8 mouse cellular contexts compared by ENCODE assay signal in the genomic region with DNA sequence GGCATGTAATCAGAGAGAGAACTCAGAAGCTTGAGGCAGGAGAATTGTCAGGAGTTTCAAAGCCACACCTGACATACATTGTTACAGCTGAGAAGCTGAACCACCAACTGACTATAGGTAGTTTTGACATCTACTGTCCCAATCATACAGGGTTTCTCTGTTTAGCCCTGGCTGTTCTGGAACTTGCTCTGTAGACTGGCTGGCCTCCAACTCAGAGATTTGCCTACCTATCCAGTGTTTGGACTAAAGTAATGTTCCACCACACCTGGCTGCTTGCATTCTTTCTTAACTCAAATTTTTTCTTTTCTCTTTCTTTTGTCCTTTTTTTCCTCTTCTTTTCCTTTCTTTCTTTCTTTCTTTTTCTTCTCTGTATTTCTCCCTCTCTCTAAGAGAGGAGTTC. TPM values are rescaled to one million over a fixed set of nuclear protein-coding genes. Genes with fewer than 3 reads are reported as not detected.
DNase-seq lines count a peak whose midpoint lies in the region; ATAC-seq lines count a peak whose summit lies in the region.

No protein-coding gene starts in this region.

- H3K27me3 ChIP-seq in heart, embryonic 13.5 days (replicated peaks) = no peaks in the 10 kb centered on the region
- H3K27me3 ChIP-seq in embryonic facial prominence, embryonic 14.5 days (replicated peaks; ENCODE audit: control insufficient read depth, insufficient read depth, low read length) = no peaks in the 10 kb centered on the region
- H3K27me3 ChIP-seq in kidney, embryonic 14.5 days (ENCODE audit: control insufficient read depth, insufficient read depth, low read length) = no peaks in the 10 kb centered on the region
- H3K27me3 ChIP-seq in midbrain, embryonic 15.5 days (replicated peaks) = no peaks in the 10 kb centered on the region

- peak overlapping the region; percentile 43 for H3K27ac ChIP-seq in heart, embryonic 13.5 days (replicated peaks)
- peak overlapping the region; percentile 92 for H3K27ac ChIP-seq in embryonic facial prominence, embryonic 14.5 days (replicated peaks; ENCODE audit: low read depth, low read length)
- peak overlapping the region; percentile 39; the same call in 1 of the 2 replicates for H3K27ac ChIP-seq in kidney, embryonic 14.5 days (ENCODE audit: low read depth, low read length)
- peak overlapping the region; percentile 88 for H3K27ac ChIP-seq in midbrain, embryonic 15.5 days

- no peaks in the 10 kb centered on the region for H3K9me3 ChIP-seq in heart, embryonic 13.5 days
- no peaks in the 10 kb centered on the region for H3K9me3 ChIP-seq in embryonic facial prominence, embryonic 14.5 days (ENCODE audit: control insufficient read depth, low read length)
- no peaks in the 10 kb centered on the region for H3K9me3 ChIP-seq in kidney, embryonic 14.5 days (ENCODE audit: control insufficient read depth, low read length)
- no peaks in the 10 kb centered on the region for H3K9me3 ChIP-seq in midbrain, embryonic 15.5 days

- intact Hi-C loops in heart, postnatal 14 days (cut with DNase I) = loop anchor here (1.0 to 5.0 kb wide), 3 partner anchors 17 to 96 kb away; a partner anchor contains a TSS

- peaks cover 25% of the 10 kb centered on the region for H3K36me3 ChIP-seq in heart, embryonic 13.5 days
- H3K36me3 ChIP-seq in embryonic facial prominence, embryonic 14.5 days (ENCODE audit: control insufficient read depth, insufficient read depth, low read length) = peaks cover 25% of the 10 kb centered on the region
- H3K36me3 ChIP-seq in kidney, embryonic 14.5 days (ENCODE audit: control insufficient read depth, insufficient read depth, low read length) = peaks cover 19% of the 10 kb centered on the region
- H3K36me3 ChIP-seq in midbrain, embryonic 15.5 days (replicated peaks) = peaks cover 5% of the 10 kb centered on the region; the same call in 1 of the 2 replicates

- H3K4me2 ChIP-seq in heart, embryonic 13.5 days = peak overlapping the region; percentile 86
- H3K4me2 ChIP-seq in embryonic facial prominence, embryonic 14.5 days (ENCODE audit: low read depth, low read length) = peak overlapping the region; percentile 79
- peak overlapping the region; percentile 58 for H3K4me2 ChIP-seq in kidney, embryonic 14.5 days (replicated peaks; ENCODE audit: low read depth, low read length)
- H3K4me2 ChIP-seq in midbrain, embryonic 15.5 days = peak overlapping the region; percentile 95

- no peak for ATAC-seq in heart, embryonic 13.5 days (ENCODE audit: extremely low read depth, insufficient number of reproducible peaks, low FRiP score, low TSS enrichment)
- ATAC-seq in embryonic facial prominence, embryonic 14.5 days (ENCODE audit: low read depth) = no peak
- no peak for ATAC-seq in kidney, embryonic 14.5 days (ENCODE audit: low FRiP score, low TSS enrichment)
- ATAC-seq in midbrain, embryonic 15.5 days (replicated peaks) = no peak
- no peak for ATAC-seq in megakaryocyte progenitor cell, adult 5-6 weeks (replicated peaks; ENCODE audit: poor library complexity)

- H3K4me1 ChIP-seq in heart, embryonic 13.5 days = peaks cover 38% of the 10 kb centered on the region
- H3K4me1 ChIP-seq in embryonic facial prominence, embryonic 14.5 days (ENCODE audit: control insufficient read depth, insufficient read depth, low read length) = peaks cover 11% of the 10 kb centered on the region; the same call in 1 of the 2 replicates
- peaks cover 9% of the 10 kb centered on the region for H3K4me1 ChIP-seq in kidney, embryonic 14.5 days (ENCODE audit: control insufficient read depth, insufficient read depth, low read length)
- H3K4me1 ChIP-seq in midbrain, embryonic 15.5 days = peaks cover 37% of the 10 kb centered on the region

- peak overlapping the region; percentile 99 for H3K9ac ChIP-seq in heart, embryonic 13.5 days
- H3K9ac ChIP-seq in embryonic facial prominence, embryonic 14.5 days (ENCODE audit: low read depth, low read length) = peak overlapping the region; percentile 98
- peak overlapping the region; percentile 96 for H3K9ac ChIP-seq in kidney, embryonic 14.5 days (ENCODE audit: low read depth, low read length)
- H3K9ac ChIP-seq in midbrain, embryonic 15.5 days = peak overlapping the region; percentile 91; the same call in 1 of the 2 replicates

- no peak for DNase-seq in heart, postnatal 14 days
- DNase-seq in embryonic facial prominence, embryonic 14.5 days (ENCODE audit: low spot score) = no peak
- no peak for DNase-seq in layer of hippocampus, adult 8-10 months (ENCODE audit: low spot score in 2 of 2)
- no peak for DNase-seq in testis, postnatal 10 days (ENCODE audit: low spot score)

- peak overlapping the region; percentile 91 for H3K4me3 ChIP-seq in heart, embryonic 13.5 days
- H3K4me3 ChIP-seq in embryonic facial prominence, embryonic 14.5 days (ENCODE audit: low read depth, low read length) = peak overlapping the region; percentile 98
- peak overlapping the region; percentile 83 for H3K4me3 ChIP-seq in kidney, embryonic 14.5 days (ENCODE audit: low read length)
- peak overlapping the region; percentile 90 for H3K4me3 ChIP-seq in midbrain, embryonic 15.5 days

RNA-seq across cellular contexts. Expression of a gene that starts 0.8 kb away (rescaled TPM):
- polyA plus RNA-seq in heart, embryonic 13.5 days (2015; fragmentation: Nextera tagmentation; extraction: Ambion mirVana) = 19.7 and 20.5 TPM in 2 replicates
- 10 to 100 TPM; 51.1 to 51.7 TPM for total RNA-seq in heart, postnatal 14 days (2021)
- polyA plus RNA-seq in embryonic facial prominence, embryonic 14.5 days (2014; fragmentation: Nextera tagmentation; extraction: Ambion mirVana) = 26.5 and 30.8 TPM in 2 replicates
- 29.1 and 30.5 TPM in 2 replicates for polyA plus RNA-seq in kidney, embryonic 14.5 days (2014; fragmentation: Nextera tagmentation; extraction: Ambion mirVana)
- polyA plus RNA-seq in midbrain, embryonic 15.5 days (2015; fragmentation: Nextera tagmentation; extraction: Ambion mirVana) = 42.0 and 43.8 TPM in 2 replicates
- 10 to 100 TPM; 50.2 to 61.7 (median 53.6) TPM for total RNA-seq in layer of hippocampus, adult 8-10 months (2022)
- 23.5 and 26.7 TPM in 2 replicates for total RNA-seq in megakaryocyte progenitor cell, adult 5-6 weeks (2015)
- 3.2 and 3.3 TPM in 2 replicates for total RNA-seq in megakaryocyte progenitor cell, adult 5-6 weeks (2017)

RNA-seq across cellular contexts. Expression of a gene that starts 17.4 kb away (rescaled TPM):
- polyA plus RNA-seq in heart, embryonic 13.5 days (2015; fragmentation: Nextera tagmentation; extraction: Ambion mirVana) = 78.8 and 81.5 TPM in 2 replicates
- total RNA-seq in heart, postnatal 14 days (2021) = 10 to 100 TPM; 49.7 to 50.4 TPM
- 82.4 and 88.0 TPM in 2 replicates for polyA plus RNA-seq in embryonic facial prominence, embryonic 14.5 days (2014; fragmentation: Nextera tagmentation; extraction: Ambion mirVana)
- 68.6 and 115 TPM in 2 replicates for polyA plus RNA-seq in kidney, embryonic 14.5 days (2014; fragmentation: Nextera tagmentation; extraction: Ambion mirVana)
- 96.2 and 100 TPM in 2 replicates for polyA plus RNA-seq in midbrain, embryonic 15.5 days (2015; fragmentation: Nextera tagmentation; extraction: Ambion mirVana)
- 10 to 100 TPM; 48.2 to 57.6 (median 55.7) TPM for total RNA-seq in layer of hippocampus, adult 8-10 months (2022)
- 58.4 and 64.7 TPM in 2 replicates for total RNA-seq in megakaryocyte progenitor cell, adult 5-6 weeks (2015)
- 85.8 and 87.2 TPM in 2 replicates for total RNA-seq in megakaryocyte progenitor cell, adult 5-6 weeks (2017)

RNA-seq across cellular contexts. Expression of a gene that starts 19.2 kb away (rescaled TPM):
- 434 and 465 TPM in 2 replicates for polyA plus RNA-seq in heart, embryonic 13.5 days (2015; fragmentation: Nextera tagmentation; extraction: Ambion mirVana)
- 100 to 1,000 TPM; 218 to 220 TPM for total RNA-seq in heart, postnatal 14 days (2021)
- polyA plus RNA-seq in embryonic facial prominence, embryonic 14.5 days (2014; fragmentation: Nextera tagmentation; extraction: Ambion mirVana) = 573 and 628 TPM in 2 replicates
- polyA plus RNA-seq in kidney, embryonic 14.5 days (2014; fragmentation: Nextera tagmentation; extraction: Ambion mirVana) = 607 TPM in 2 replicates
- 1,259 and 1,287 TPM in 2 replicates for polyA plus RNA-seq in midbrain, embryonic 15.5 days (2015; fragmentation: Nextera tagmentation; extraction: Ambion mirVana)
- total RNA-seq in layer of hippocampus, adult 8-10 months (2022) = 100 to 1,000 TPM; 669 to 728 (median 710) TPM
- 234 and 286 TPM in 2 replicates for total RNA-seq in megakaryocyte progenitor cell, adult 5-6 weeks (2015)
- 143 and 149 TPM in 2 replicates for total RNA-seq in megakaryocyte progenitor cell, adult 5-6 weeks (2017)

RNA-seq across cellular contexts. Expression of a gene that starts 32.3 kb away (rescaled TPM):
- 42.5 and 44.0 TPM in 2 replicates for polyA plus RNA-seq in heart, embryonic 13.5 days (2015; fragmentation: Nextera tagmentation; extraction: Ambion mirVana)
- total RNA-seq in heart, postnatal 14 days (2021) = 10 to 100 TPM; 69.1 to 72.7 TPM
- 54.2 and 61.5 TPM in 2 replicates for polyA plus RNA-seq in embryonic facial prominence, embryonic 14.5 days (2014; fragmentation: Nextera tagmentation; extraction: Ambion mirVana)
- 42.6 and 44.5 TPM in 2 replicates for polyA plus RNA-seq in kidney, embryonic 14.5 days (2014; fragmentation: Nextera tagmentation; extraction: Ambion mirVana)
- polyA plus RNA-seq in midbrain, embryonic 15.5 days (2015; fragmentation: Nextera tagmentation; extraction: Ambion mirVana) = 85.8 and 86.2 TPM in 2 replicates
- 100 to 1,000 TPM in 2 of 4 experiments, 10 to 100 TPM in 2; 90.6 to 109 (median 98.4) TPM for total RNA-seq in layer of hippocampus, adult 8-10 months (2022)
- 21.9 and 28.5 TPM in 2 replicates for total RNA-seq in megakaryocyte progenitor cell, adult 5-6 weeks (2015)
- total RNA-seq in megakaryocyte progenitor cell, adult 5-6 weeks (2017) = 28.4 and 35.7 TPM in 2 replicates

Comparison
In these comparisons a context has a peak if more than half of its experiments do, and no peak if none do; other contexts are left out.
1. H3K27ac ChIP-seq: peak in every context shown above with its lines; median percentile 92 in embryonic facial prominence, embryonic 14.5 days; 88 in midbrain, embryonic 15.5 days; 43 in heart, embryonic 13.5 days; 39 in kidney, embryonic 14.5 days.